Mouse (Mus musculus): Measurements from ENCODE around the gene Trim31.

- TF ChIP-seq ZNF384 (IDR thresholded peaks at IDR 0.05; ENCODE audit: low read depth, low read length) (no peak), MAFK (IDR thresholded peaks at IDR 0.05; ENCODE audit: insufficient read depth, low read depth, low read length) (no peak), ZC3H11A (IDR thresholded peaks at IDR 0.05; ENCODE audit: borderline replicate concordance, low read depth, low read length) (no peak), HCFC1 (IDR thresholded peaks at IDR 0.05; ENCODE audit: borderline replicate concordance, insufficient read depth, low read length) (no peak), CHD2 (IDR thresholded peaks at IDR 0.05; ENCODE audit: low read depth, low read length) (no peak)
These were observed 25.6 kb downstream of the Trim31 start for GRCm38 (mm10) chr17:36923491-36923890.

Measured in ES-E14 (cell line).